Mouse (Mus musculus): ENCODE data around the gene Trio.

Trio gene

DNA sequence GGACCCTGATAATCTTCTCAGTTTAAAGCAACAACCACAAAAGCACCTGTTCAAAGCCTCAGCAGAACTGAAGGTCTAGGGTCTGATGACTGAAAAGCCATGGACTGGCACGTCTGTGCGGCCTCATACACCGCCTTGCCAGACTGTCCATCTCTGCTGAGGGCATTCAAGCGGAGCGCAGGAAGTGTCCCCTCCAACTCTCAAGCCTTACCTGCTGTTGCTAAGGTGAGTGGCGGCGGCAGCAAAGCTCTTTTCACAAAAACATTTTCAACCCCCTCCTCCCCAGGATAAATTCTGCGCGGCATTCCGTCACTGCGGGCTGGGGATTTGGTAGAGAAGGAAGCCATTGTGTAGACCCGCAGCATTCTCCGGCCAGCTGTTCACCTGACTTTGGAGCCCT is 30.8 kb downstream of the Trio start:
- in situ Hi-C loops (cut with MboI; ENCODE audit: low sequenced_read_pairs), result no loop called here

DNA sequence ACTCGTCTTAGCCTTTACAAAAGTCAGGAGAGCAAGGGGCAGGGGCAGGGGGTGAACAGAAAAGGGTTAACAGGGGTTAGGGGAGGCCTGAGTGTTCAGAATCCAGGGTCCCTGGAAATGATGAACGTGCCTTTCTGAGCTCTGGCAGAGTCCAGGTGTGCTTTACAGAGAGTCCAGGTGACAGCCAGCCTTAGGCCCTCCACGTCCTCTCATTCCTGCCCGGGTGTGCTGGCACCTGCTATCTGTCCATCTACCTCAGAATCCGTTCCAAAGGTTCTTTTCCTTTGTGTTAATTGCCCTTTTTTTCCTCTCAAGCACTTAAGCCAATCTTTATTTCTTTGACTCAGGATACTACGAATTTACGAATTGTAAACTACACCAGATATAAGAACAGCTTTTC is 32.1 kb downstream of the Trio start:
- in situ Hi-C loops (cut with MboI; ENCODE audit: low sequenced_read_pairs), result no loop called here

DNA sequence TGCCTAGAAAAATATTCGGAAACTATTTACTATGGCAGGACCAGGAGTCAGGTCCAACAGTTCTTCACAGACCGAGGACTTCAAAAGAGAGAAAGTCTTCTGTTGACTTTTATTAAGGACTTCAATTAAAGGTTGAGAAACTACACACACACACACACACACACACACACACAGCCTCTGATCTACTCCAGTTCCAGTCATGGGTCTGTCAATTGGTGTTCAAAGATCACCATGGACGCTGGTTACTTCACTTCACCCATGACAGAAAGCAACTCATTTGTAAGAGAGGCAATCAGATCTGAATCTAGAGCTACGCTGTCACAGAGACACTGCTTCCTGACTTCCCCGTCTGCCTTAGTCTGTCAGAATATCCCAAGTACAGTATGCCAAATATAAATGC is 33.1 kb downstream of the Trio start:
- in situ Hi-C loops (cut with MboI; ENCODE audit: low sequenced_read_pairs), result no loop called here

DNA sequence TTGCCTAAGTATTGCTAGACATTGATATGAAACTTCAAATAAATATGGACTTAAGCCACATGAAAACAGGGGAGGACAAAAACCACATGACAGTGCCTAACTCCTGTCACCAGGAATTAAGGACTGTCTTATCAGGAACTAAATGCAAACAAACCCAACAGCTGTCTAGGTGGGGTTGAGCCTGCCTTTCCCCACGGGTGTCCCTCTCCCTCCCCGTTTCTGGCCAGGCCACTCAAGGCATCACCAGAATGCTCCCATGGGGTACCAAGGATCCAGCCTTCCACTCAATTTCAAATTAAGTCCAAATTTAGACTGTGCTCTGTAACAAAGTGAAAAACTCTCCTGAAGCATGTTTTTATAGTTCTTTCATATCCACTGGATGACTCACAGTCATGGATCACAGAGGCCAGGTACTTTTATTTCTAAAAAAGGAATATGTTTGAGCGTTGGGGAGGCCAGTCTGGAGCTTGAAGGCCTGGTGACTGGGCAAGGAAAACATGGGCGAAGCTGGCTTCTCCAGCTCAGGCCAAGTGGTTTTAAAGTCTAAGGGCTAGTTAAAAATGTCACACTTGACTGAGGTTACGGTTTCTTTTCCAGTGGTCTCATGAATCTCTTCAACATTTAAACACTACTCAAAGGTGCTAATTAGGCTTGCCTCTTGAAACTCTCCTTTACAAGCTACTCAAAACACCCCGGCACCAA is 33.6 kb downstream of the Trio start:
- in situ Hi-C loops (cut with MboI; ENCODE audit: low sequenced_read_pairs), result no loop called here

DNA sequence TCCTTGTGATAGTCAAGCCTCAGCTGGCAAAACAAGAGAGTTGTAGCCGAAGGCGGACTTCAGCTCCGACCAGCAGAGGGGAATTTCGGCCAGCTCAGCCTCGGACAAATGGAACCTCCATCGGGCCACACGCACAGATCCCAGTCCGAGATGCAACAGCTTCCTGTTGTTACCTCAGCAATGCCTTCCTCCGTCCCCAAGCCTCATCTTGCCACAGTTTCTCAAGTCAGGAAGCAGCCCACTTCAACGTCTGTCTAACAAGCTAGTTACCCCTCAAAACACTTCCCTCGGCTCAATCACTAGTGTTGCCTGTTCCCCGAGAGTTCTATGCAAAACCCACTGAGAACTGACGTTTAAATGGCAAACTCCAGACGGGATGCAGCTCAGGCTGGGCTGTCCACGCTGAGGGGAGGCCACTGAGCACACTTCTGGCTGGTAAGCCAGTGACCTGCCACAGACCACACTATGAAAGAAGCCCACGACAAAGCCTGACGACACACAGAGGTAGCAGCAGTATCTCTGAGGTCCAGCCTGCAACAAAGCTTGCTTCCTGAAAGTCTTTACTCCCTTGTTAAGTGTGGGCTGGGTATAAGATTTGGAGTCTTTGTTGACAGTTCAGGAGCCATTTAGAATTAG is 34.5 kb downstream of the Trio start:
- in situ Hi-C loops (cut with MboI; ENCODE audit: low sequenced_read_pairs), result no loop called here

DNA sequence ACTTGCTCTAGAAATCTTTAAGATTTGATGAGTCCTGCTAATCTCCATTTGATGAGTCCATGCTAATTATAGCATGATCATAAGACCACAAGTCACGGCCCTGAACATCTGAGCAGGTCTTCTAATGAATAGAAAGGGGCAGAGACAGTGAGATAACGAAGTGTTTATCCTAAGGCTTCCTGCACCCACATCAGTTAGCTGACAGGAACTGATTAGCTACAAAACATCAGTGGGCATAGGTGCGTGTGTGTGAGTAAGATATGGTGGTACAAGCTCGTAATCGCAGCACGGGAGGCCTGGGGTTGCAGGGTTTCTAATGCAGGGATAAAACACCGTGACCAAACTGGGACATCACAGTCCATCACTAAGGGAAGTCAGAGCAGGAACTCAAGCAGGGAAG is 37.7 kb downstream of the Trio start:
- in situ Hi-C loops (cut with MboI; ENCODE audit: low sequenced_read_pairs), result no loop called here

DNA sequence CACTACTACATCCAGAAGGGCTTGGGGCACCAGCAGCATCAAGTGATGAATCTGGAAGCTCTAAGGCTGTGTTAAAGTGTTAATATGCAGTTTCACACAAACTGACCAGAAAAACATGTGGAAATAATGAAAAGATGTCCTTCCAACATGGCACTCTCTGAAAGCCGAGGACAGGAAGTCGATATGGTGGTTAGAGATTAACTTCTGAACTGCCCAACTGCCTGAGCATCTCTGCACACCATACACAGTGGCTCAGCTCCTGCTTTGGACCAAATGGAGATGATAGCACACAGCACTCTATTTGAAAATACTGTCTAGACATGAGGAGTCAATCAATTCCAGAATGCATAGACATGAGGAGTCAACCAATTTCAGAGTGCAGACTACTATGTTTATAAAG is 40.8 kb downstream of the Trio start:
- in situ Hi-C loops (cut with MboI; ENCODE audit: low sequenced_read_pairs), result no loop called here

DNA sequence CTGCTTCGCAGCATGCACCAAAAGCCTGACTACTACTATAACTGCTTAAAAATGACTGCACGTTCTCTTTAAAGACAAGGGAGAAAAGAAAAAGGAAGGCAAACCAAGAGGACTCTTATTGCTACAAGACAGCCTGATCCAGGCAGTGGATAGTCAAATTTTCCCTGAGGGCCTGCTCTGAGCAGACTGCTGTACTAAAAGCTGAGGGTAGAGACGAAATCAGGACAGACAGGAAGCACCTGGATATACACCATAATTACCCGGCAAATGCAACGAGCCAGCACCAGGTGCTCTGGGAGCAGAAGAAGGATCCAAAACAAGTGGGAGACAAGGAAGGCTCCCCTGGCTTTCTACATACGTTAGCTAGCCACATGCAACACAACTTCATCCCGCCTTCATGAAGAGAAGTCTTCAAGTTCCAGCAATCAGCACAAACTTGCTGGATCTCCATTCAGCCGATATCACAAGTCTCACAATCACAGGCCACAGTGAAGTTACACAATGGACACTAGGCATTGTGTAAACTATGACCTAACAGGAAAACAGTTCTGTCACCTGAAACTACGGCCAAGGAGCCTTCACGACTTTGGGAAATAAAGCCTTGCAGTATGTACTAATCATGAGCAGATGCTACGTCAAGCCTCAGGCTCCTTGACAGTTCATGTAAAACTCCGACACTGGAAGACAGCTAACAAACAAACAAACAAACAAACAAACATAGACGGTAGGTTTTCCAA is 43.7 kb downstream of the Trio start:
- in situ Hi-C loops (cut with MboI; ENCODE audit: low sequenced_read_pairs), result no loop called here

DNA sequence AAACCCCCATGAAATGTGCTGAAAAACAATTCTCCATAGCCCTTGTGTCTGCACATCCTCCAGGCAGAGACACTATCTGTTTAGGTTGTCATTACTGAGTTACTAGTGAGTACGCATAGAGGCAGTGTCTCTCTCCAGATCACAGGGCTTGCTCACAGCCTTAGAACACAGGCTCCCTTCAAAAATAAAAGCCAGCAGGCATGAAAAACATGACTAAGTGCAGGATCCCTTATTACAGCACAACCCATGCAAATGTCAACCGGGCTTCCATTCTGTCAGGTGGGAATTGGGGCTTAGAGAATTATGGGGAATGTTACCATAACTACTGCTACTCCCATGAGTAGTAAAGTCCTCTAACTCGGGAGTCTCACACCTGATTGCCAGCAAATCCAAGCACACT is 44.4 kb downstream of the Trio start:
- in situ Hi-C loops (cut with MboI; ENCODE audit: low sequenced_read_pairs), result no loop called here

DNA sequence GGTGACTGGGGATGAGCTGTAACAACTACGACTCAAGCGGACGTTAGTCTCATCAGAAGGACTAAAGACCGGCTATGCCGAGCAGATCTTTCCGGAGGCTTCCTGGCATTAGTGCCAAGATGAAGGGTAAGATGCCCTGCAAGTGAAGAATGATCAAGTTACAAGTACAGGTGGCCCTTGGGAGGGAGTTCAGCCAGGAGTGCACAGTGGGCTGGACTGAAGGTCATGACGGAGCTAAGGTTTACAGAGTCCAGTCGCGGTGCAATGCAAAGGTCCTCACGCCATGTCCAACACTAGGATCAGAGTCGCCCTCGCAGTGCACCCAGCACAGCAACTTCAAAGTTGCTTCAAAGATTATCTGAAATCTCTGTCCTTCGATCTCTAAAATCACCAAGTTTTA is 45.2 kb downstream of the Trio start:
- in situ Hi-C loops (cut with MboI; ENCODE audit: low sequenced_read_pairs), result no loop called here

DNA sequence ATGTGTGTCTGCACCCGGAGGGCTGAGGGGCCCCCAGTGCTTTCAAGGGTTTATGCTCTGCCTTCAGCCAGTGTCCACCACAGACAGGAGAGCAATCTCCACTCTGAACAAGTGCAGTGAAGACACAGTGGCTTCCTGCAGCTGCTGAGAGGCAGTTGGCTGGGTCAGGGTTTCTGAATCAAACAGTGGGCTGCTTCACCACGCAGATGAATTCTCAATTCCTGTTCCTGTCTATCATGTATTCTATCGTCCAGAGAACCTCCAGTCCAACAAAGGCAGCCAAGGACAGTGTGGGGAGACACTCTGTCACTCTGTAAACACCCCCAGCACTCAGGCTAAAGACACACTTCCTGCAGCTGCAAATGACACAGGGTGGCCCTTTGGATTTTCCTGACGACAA is 48.7 kb downstream of the Trio start:
- in situ Hi-C loops (cut with MboI; ENCODE audit: low sequenced_read_pairs), result no loop called here

DNA sequence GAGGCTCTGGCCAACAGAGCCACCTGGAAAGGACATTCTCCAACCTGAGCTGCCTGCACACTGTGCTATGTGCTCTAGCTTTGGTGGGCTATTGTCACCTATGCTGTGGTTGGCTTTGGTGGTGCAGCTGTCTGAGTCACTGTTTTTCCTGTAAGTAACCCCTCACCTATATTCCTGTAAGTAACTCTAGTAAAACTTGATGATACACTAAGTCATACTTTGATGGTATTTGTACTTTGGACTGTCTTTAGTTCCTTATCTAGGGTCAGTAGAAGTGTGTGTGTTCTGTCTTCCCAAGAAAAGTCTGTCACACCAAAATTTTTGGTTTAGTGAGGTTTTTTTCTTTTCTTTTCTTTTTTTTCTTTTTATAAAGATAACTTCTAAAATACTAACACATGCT is 49.3 kb downstream of the Trio start:
- in situ Hi-C loops (cut with MboI; ENCODE audit: low sequenced_read_pairs), result no loop called here

DNA sequence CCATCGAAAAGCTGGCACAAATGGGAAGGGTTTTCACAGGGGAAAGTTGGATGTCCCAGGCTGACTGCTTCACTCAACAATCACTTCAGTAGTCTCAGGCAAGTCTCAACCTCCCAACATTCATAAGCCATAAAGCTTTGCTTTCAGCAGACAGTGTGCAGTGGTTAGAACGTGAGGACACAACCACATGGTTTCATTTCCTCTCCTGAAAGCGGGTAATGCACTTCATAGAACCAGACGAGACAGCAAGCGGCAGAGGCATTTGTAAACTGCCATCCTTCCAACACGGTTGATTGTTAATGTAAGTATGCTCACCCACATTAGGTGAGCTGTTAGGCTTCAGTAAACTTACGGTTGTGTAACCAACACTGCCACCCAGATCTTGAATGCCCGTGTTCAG is 51.0 kb downstream of the Trio start:
- in situ Hi-C loops (cut with MboI; ENCODE audit: low sequenced_read_pairs), result no loop called here

DNA sequence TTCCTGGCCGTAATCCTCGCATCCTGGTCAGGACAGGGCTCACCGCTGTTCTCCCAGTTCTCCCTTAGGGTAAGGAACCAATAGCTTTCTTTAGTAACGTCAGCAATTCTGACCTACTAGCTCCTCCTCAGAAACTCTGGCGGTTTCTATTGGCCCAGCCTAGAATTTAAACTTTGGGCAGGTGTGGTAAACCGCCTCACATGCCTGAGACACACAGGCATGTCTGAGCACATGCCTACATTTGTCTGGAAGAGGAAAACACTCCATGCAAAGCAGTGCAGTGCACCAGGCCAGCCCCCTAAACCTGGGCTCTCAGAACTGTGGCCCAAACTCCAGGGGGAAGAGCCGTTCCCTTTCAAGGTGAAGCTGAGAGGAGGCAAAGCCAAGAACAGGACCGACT is 57.5 kb downstream of the Trio start:
- in situ Hi-C loops (cut with MboI; ENCODE audit: low sequenced_read_pairs), result no loop called here

DNA sequence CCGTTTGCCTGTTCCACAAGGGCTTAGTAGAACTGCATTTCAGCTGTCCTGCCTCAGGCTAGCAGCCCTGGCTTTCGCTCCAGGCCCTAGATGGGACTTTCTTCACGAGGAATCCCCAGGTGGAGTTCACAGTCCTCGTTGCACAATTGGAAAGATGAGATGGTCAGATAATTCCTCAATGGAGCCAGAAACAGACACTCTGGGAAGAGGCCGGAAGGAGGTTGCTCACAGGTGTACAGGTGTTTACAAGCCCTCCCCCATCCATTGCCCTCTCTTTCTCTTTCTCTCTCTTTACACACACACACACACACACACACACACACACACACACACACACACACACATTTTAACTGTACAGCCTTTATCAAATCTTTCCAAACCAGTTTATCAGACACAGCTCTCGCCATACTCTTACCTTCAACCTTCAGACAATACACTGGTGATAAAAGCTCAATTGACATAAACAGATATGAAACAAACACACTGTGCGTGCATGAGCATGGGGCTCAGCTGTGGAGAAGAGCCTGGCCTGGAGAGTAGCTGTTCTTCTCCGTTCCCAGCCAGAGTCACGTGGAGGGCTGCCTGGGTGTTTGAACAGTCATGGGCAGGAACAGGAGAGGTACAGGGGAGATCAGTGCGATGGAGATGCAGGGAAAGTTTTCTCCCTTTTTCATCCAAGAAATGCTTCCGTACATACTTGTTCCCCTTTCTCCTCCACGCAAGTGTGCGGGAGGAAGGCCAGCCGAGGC is 58.3 kb downstream of the Trio start:
- in situ Hi-C loops (cut with MboI; ENCODE audit: low sequenced_read_pairs), result no loop called here

DNA sequence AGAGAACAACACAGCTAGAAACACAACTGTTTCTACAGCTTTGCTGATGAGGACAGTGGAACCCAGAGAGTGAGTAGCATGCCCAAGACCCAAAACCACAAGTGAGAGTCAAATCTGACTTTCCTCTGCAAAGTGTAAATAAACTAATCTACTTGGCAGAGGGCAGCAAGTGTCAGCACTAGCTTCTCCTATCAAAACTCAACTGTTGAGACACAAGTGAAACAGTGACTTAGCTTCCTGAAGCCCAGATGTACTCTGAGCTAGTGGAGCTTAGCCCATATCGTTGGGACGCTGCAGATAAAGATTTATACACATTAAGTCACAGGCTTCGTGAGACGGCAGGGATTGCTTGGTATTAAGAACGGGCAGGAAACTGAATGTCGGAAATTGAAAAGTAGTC is 60.8 kb downstream of the Trio start:
- in situ Hi-C loops (cut with MboI; ENCODE audit: low sequenced_read_pairs), result no loop called here

DNA sequence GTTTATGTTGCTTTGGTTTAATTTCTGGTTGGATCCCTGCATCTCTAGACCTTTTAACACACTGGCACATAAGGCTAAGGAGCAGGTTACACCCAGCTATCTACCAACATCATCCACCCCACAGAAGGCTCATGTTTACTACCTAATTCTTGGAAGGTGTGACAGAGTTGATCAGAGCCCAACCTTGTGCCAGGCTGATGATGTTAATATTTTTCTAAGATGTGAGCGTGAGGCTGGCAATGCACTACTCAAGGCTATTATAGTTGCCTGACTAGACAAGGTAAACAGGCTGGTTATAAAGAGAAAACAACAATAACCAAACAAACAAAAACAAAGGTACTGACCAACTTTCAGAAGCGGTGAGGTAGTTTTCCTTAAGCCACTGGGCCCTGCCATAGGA is 62.1 kb downstream of the Trio start:
- in situ Hi-C loops (cut with MboI; ENCODE audit: low sequenced_read_pairs), result no loop called here

DNA sequence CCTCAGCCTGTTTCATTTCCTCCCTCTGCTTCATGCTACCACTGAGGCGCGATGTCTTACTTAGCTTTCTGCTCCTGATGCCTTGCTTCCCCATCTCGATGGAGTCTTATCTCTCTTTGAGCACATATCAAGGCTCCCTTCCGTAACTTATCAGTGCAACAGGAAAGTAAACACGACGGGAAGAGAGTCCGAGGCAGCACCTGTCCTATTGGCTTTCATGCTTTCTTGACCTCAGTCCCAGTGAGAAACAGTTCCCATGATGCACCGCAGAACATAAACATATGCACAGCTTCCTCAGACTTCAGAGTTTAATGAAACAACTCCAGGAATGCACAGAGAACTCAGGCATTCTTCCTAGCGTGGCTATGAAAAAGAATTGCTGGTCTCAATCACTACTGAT is 65.0 kb downstream of the Trio start:
- in situ Hi-C loops (cut with MboI; ENCODE audit: low sequenced_read_pairs), result no loop called here

DNA sequence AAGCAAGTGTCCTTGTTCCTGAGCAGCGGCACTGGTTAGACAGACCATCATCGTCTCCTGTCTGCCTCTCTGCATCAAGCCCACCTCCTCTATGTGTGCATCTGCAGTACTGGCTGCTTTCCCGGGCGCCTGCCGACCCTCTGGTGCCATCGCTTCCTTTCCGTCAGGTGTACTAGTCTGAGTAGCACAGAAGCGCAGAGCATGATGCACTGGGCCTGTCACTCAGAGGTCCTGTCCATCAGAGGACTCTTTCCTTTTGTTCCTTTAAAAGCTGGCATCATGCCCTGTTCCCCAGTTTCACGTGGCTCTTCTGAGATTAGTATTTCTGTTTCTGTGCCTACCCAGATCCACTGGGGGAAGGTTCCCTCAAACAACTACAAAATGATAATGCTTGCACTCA is 67.8 kb downstream of the Trio start:
- in situ Hi-C loops (cut with MboI; ENCODE audit: low sequenced_read_pairs), result no loop called here

DNA sequence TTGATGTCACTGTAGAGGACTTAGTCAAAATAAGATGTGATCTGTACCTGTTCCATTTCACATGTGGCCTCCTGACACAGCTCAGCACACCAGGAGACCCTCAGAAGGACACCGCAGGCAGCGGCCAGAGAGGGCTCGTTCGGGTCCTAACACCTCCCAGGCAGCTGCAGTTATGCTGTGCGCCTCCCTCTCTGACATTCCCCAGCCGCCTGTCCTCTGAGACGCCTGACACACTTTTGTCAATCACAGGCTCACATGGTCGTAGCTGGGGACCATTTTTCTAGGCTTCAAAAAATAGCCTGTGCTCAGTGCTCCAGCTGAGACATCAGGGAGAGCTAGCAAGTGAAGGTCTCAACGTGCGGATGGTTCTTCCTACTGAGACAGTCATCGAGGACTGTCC is 70.0 kb downstream of the Trio start:
- in situ Hi-C loops (cut with MboI; ENCODE audit: low sequenced_read_pairs), result no loop called here

DNA sequence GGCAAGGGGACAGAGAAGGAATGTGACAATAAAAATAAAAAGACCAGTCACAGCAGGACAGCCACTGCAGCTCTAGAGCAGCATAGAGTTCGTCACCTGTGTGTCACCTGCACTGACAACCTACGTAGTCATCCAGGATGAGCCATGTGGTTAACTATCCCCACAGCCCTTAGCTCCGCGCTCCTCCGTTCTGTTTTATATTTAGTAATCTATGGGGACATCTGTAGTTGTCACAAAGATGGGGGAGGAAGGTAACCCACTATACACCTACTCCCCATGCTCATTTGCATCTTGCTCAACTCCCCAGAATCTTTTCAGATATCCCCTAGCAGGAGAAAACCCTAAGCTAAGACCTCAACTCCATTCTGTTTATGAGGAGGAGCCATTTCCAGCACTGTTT is 71.3 kb downstream of the Trio start:
- in situ Hi-C loops (cut with MboI; ENCODE audit: low sequenced_read_pairs), result no loop called here

DNA sequence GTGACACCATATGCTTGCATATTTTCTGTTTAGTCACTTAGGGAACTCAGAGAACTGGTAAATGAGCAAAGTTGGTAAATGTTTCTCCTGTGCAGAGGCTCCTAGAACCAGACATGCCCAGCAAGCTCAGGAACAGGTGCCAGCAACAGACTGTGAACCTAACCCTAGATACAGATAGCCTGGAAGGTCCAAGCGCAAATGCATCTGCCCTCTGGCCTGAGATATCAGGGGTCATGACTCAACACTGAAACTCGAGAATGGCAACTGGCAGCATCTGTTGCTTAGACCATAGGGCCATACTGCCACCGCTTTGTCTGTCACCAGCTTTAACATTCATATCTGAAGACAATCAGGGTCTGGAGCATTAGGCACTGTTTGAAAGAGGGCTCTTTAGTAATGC is 72.1 kb downstream of the Trio start:
- in situ Hi-C loops (cut with MboI; ENCODE audit: low sequenced_read_pairs), result no loop called here

Measured in CH12F3 (cell line).